Mouse (Mus musculus): ENCODE measurements around the gene Parp3.

Gene Parp3

DNA sequence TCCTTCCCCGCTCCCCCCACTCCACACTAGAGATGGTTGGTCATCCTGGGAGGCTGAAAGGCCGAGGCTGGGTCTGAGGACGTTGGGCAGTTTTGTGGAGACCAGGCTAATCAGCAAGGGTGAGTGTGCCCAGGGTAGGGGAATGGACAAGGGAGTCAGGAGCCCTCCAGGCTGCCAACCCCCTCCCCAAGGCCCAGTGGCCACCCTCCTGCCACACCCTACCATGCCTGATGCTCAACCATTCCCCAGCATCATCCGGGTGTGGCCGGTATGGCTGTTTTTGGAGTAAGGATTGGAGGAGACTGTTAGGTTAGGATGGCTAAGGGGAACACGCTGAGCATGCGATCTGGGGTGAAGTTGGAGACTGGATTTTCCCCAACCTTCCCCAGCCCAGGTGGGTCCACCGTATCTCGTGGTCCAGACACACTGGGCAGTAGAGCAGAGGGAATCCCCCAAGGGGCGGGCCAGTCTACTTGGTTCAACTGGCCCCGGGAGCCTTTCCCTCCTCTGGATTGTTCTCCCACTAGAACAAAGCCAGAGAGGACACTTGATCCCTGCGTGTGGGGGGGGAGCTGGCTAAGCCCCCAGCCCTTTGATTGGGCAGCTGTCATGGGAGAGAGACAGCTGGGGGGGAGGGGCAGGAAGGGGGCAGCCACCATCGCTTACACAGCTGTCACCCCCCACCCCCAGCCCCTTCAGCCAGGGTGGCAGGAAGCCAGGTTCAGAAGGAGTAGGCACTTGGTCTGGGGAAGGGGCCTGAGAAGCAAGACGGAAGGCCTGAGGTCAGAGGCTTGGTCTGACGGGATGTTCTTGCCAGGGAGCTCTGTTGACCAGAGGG, 20.2 kb downstream of the Parp3 start:
- peak; percentile 74 for DNase-seq

DNA sequence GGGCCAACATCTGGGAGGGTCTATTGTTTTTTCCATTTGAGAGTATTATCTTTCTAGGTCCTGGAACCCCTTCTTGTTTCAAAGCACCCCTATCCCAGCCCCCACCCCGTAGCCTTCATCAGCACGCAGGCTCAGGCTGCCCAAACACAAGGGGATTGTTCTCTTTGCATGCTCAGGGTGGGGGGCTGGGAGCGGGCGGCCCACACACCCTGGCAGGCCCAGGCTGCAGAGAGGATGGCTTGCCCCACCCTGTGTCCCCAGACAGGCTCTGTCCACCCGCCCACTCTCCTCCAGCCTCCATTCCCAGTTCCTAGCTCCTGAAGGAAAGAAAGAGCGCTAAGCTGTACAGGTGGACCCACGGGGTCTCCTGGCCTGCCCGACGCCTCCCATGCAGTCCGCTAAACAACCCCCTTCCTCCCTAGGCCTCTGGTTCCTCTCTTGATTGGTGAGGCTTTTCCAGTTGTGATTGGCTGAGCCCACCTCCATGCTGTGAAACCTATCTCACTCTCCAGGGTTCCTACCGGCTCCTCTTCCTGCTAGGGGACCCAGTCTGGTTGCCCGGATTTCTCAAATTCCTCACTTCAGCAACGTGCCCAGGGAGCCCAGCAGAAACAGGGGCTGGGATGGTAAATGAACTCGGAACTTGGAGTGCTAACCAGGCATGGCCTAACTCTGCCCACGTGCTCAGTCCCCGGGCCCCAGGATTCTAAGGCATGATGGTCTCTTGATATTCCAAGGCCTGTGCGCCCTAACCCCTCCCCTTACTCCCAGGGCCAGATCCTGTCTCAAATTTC, 21.7 kb downstream of the Parp3 start:
- peak; percentile 64 for DNase-seq

DNA sequence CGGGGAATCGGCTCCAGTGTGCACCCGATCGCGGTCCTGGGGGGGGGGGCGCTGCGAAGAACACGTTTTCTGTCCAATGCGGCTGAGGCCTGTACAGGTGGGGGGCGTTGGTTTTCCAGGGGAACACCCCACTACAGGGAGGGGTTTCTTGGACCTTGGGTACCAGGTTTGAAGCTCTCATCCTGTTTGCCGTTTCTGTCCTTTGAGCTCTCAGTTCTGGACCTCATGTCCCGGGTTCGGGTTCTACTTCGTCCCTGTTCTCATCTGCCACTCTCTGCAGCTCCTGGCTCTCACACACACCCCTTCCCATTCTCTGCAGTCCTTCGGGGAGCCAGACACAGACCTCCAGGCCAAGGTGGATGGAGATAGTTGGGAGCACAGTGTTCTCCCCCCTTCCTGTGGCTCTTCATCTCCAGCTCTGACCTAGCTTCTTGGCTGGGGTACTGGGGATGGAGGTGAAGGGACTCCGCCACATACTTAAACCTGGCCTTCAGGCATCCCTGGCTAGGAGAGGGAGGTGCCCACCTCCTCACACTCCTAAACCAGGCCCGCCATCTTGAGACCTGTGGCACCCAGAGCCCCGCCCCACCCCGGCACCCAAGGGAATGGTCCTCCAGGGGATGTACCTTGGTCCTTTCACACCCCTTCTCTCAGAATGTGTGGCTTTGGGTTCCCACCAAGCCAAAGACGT, 22.5 kb downstream of the Parp3 start:
- DNase-seq, result peak; percentile 79

DNA sequence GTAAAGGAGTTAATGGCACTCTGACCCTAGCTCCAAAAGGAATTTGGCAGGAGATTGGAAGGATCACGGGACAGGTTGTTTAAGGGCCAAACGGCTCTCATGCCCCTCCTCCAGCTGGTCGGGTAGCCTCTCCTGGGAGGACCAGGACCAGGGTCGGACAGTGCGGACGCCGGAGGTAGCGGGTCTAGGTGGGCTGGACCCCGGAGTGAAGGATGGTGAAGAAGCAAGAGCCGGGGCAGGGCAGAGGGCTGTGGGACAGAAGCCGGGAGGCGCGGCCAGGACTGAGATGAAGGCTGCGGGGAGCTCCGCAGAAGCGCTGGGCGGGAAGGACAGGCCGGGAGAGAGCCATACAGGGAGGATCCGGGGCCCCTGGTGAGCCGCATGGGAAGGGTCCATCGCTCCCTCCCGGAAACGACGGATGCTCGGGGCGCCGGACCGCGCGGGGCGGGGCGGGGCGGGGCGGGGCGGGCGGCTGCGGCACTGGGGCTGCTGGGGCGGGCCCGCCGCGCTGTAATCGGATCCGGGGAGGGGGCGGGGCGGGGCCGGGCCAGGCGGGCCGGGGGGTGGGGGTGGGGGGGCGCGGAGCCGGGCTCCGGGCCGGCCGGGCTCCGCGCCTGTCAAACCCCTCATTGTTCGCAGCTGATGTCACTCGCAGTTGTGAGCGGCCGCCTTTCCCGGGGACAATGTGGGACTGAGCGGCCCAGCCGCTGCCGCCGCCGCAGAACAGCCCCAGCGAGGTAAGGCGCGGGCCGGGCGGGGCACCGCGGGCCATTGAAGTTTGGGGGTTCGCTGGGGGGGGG, 23.3 kb downstream of the Parp3 start, which contains the start of gene Pcbp4:
Pcbp4 (plus strand) TSS at position 21 of the 800 bp plus-strand sequence.
- DNase-seq, result peak; percentile 87

DNA sequence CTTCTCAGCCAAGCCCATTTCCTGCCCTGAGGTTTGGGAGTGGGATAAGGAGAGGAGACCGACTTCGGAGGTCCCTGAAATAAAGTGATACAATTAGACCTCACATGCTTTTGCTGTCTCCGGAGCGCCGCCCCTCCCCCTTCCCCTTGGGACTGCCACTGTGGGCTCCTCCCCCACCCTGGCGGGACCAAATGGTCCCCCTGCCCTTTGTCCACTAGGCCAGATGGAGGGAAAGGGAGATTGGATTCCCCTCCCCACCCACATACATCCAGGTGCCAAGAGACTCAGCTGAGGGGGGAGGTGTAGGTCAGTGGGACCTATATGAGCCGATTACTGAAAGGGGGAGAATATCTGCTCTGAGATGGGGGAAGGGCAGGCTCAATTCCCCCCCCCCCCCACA, 23.9 kb downstream of the Parp3 start:
- peak; percentile 92 for DNase-seq

DNA sequence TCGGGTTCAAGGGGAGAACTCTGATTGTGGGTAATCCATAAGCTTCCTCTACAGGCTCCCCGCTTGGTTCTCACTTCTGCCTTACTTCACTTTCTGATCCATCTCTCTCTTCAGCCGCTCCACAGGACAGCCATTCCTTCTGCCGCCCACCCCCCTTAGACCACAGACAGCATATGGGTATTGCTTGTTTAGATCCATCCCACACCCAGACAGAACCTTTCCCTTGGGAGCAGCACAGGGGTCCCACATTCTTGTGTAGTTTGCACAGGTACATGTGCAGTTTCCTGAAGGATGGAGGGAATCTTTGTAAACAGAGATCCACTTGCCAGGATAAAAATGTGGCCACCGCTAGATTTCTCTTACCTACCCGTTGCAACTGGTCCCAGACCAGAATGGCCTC, 24.4 kb downstream of the Parp3 start:
- DNase-seq, result no peak

DNA sequence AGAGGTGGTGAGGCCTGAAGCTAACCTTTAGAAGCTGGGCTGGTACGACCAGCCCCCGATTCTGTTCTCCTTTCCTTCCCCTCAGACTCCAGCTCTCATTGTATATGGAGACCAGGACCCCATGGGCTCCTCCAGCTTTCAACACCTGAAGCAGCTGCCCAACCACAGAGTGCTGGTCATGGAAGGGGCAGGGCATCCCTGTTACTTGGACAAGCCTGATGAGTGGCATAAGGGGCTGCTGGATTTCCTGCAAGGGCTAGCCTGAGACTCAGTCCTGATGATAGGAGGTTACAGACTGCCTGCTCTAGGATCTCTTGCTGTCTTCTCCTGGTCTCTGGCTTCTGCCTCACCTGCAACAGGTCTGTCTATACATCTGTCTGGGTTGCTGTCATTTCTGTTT, 24.9 kb downstream of the Parp3 start:
- peak; percentile 61 for DNase-seq

DNA sequence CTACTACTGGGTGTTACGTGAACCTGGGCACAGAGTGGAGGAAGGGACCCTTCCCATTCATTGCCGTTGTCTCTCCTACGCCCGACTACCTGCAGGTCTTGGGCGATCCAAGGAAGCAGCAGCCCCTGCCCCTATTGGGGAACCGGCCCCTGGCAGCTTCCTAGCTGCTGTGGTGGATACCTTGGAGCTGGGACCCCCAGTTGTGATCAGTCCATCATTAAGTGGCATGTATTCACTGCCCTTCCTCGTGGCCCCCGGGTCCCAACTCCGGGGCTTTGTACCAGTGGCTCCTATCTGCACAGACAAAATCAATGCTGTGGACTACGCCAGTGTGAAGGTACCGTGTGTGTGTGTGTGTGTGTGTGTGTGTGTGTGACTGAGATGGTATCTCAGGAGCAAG, 25.5 kb downstream of the Parp3 start:
- peak; percentile 70 for DNase-seq

DNA sequence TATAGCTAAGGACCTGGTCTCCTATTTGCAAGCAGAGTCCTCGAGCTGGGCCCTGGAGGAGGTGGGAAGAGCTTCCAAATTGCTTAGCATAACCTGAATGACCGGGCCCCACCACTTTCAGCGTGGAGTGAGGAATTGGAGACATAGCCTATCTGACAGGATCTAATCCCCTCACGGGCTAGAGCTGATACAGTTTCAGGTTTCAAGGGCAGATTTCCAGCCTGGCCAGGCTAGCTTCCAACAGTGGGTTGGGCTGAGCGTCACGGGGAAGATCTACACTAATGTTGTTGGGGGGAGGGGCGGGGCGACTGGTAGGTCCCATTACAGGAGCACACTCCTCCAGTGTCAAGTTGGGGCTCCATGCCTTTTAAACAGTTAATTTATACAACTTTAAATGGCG, 26.1 kb downstream of the Parp3 start:
- peak; percentile 81 for DNase-seq

DNA sequence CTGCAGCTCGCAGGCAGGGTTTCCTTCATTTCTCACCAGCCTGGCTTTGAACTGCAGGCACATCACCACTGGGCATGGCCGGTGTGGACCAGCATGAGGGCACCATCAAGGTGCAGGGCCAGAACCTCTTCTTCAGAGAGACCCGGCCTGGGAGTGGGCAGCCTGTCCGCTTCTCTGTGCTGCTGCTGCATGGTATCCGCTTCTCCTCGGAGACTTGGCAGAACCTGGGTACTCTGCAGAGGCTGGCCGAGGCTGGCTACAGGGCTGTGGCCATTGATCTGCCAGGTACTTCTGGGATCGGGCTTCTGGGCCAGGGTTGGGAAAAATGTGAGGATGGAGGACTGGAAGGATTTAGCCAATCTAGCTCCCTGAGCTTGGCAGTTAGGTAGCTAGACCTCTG, 26.8 kb downstream of the Parp3 start:
- DNase-seq, result peak; percentile 68

DNA sequence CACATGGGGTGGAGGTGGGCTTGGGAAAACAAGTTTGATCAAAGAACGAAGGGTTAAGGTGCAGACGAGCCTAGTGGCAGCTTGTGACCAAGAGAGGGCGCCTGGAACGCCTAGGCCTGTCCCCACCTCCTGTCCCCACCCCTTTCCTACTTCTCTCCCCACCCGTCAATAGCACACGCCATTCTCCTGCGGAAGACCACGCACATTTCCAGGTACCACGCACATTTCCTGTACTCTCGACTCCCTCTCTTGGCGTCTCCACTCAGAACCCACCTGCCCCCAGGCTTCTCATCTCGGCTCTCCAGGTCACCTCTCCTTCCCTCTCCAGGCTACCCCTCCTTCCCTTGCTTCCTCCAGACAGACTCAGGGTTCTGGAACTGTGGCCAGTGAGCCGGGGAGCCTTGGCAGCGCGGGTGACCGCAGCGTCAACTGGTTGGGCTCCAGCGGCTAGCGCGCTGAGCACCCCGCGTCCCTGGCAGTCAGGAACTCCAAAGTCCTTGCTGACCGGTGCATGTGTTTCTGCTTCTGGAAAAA, 28.2 kb downstream of the Parp3 start:
- DNase-seq, result peak; percentile 88

DNA sequence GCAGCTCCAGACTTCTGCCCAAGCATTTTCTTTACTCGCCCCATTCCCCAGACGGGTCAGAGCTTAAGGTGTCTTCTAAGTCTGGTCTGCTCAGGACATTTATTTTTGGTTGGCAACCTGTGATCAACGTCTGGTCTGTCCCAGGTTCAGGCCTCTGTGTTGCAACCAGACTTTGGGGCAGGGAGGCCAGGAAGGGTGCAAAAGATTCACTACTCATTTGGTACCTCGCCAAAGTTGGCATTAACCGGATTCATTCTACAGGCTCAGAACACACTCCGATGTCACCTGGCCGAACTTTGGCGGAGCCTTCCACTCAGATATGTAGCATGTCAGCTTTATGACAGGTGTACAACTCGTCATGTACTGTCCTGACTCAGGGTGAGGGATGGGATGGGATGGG, 28.8 kb downstream of the Parp3 start:
- DNase-seq, result peak; percentile 84

DNA sequence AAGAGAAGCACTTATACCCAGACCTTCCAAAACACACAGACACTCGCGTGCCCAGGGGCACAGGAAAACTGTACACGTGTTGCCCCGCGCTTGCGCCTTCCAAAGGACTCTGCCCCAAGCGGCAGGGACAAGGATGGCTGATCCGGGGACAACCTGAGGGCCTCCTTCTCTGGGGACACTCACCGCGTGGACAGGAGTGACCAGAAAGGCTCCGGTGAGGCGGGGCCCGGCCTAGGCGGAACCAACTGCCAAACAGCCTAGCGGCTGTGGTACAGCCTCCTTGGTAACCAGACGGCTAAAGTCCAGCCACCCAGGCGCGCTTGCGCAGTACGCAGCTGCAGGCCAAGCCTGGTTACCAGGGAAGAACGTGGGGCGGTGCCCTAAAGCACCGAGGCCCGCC, 29.4 kb downstream of the Parp3 start, which contains the start of the genes Abhd14b and Abhd14a:
Abhd14b (plus strand) TSS at position 112 of the 400 bp plus-strand sequence.
Abhd14a (minus strand) TSS at position 331 of the 400 bp plus-strand sequence.
- peak; percentile 98 for DNase-seq

DNA sequence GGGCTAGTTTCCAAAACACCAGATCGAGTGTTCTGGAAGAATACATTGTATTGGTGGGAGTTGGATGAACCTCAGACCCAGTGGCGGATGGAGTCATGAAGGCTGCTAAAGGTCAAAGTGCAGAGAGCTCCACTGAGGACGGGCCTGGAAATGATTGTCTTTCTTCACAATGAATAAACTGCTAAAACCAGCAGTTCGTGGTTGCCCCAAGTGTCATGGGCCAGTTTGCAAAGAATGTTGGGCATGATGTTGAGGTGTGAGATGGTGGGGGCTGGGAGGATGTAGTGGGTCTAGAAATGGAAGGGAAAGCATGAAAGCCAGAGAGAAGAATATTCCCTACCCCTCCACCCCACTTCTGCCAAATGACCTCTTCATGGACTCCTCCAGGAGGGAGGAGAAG, 31.9 kb downstream of the Parp3 start:
- DNase-seq, result no peak

DNA sequence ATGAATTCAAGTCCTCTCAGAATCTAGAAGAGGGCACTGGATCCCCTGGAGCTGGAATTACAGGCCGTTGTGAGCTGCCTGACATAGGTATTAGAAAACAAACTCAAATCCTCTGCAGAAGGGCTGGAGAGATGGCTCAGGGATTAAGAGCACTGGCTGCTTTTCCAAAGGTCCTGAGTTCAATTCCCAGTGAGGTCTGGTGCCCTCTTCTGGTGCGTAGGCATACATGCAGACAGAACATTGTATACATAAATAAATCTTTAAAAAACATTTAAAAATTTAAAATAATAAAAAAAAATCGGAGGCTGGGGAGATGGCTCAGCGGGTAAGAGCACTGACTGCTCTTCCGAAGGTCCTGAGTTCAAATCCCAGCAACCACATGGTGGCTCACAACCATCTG, 34.1 kb downstream of the Parp3 start:
- no peak for DNase-seq

DNA sequence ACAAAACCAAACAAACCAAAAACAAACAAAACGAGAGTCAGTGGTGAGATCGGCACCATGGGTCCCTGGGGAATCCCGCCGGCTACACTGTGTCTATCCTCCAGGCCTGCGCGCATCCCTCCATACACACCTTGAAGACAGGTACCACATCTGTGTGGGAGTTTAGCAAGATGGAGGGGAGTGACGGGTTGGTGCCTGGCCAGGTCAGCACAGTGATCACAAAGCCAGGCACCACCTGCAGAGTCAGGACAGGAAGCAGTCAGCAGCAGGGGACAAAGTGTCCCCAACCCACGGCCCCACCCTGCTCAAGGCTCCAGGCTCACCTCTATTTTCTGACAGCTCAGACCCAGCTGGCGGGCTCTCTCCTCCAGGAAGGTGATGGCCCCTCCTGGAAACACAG, 40.2 kb downstream of the Parp3 start:
- DNase-seq, result peak; percentile 61

DNA sequence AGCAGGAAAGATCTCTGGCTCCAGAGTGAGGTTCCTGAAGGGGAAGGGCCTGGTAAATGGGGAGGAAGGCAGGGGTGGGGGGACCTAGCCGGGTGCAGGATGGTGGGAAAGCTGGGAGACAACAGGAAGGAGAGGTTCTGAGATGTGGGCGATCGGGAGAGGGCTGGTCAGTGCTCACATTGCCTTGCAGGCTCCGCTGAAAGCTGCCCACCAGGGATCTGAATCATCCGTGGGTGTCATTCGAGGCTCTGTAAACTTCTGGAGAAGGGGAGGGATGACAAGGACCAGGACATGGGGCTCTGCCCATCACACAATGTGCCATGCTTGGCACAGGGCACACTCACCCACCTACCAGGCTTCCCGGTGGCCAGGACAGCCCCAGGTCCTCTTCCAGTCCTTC, 43.4 kb downstream of the Parp3 start:
- no peak for DNase-seq

DNA sequence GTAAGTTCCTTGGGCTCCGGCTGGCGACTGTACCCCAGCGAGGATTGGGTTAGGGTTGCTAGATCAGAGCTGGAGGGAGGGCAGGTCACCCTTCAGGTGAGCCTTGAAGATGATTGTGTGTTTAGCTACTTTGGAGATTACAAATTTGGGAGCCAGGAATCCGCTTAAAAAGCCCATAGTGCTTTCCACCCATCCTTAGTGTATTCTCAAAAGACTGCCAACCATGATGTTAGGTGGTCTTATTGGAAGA, 46.8 kb downstream of the Parp3 start:
- DNase-seq, result no peak

DNA sequence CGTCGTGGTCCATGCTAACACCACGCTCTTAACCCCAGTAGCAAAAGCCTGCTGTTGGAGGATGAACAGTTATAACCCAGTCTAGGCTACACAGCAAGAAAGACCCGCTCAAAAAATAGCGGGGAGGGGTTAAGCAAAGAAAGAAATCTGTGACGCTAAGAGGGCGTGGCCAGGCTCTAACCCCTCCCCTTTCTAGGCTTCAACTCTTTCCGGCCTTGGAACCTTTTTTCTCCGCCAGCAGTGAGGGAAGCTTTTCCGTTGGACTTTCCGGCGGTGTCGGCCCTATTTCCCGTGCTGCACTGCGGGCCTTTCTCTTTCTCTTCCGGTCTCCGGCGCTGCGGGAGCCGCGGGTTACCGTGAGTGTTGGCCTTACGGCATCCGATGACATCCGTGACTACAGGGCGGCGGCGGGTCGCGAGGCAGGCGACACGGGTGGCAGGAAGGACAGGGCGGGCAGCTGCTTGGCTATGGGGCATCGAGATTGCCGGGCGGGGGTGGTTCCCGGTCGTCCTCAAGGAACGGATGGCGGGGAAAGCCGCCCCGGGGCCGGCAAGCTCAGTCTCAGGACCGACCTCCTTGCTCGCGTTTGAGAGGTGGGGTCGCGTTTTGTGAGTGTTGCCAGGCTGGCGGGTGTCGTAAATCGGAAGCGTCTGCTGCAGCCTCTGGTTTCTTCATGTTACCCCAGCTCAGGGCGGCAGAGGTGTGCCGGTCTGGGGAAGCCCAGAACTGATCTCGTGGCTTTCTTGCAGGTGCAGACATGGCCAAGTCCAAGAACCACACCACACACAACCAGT, 47.3 kb downstream of the Parp3 start, which contains the start of gene Rpl29:
Rpl29 (plus strand) TSS at position 234 of the 794 bp plus-strand sequence.
- peak; percentile 95 for DNase-seq

DNA sequence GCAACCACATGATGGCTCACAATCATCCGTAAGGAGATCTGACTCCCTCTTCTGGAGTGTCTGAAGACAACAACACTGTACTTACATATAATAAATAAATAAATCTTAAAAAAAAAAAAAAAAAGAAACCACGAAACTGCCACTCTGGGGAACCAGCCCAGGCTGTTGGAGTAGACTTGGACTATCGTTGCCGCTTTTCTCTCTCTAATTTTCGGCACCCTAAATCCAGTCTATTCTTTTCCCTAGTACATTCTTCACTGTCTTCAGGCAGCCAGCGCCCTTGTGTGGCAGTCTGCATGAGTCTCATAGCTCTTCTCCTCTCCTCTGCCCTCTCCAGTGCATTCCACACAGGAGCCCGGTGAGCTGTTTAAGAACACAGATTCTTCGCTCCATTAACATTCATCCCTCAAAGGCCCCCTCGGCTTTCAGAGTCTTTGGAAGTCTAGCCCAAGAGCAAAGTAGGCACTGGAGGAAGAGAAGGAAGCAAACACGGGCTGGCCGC, 48.0 kb downstream of the Parp3 start:
- no peak for DNase-seq

DNA sequence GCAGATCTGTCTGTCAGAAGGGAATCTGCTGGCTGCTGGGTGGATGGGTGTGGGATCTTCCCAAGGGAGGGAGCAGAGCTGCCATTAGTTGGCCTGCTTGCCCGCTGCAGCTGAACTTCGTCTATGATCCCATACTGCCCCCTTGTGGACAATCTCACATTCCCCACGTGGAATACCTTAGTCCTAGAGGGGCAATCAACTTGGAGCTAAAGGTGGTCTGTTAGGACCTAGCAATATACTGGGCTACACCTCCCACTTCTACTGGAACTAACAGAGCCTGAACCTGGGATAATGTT, 54.9 kb downstream of the Parp3 start:
- peak; percentile 81 for DNase-seq

Data from cerebellum, adult 9-11 months (tissue).